ENCODE assay signal across 9 mouse cellular contexts in the genomic region with DNA sequence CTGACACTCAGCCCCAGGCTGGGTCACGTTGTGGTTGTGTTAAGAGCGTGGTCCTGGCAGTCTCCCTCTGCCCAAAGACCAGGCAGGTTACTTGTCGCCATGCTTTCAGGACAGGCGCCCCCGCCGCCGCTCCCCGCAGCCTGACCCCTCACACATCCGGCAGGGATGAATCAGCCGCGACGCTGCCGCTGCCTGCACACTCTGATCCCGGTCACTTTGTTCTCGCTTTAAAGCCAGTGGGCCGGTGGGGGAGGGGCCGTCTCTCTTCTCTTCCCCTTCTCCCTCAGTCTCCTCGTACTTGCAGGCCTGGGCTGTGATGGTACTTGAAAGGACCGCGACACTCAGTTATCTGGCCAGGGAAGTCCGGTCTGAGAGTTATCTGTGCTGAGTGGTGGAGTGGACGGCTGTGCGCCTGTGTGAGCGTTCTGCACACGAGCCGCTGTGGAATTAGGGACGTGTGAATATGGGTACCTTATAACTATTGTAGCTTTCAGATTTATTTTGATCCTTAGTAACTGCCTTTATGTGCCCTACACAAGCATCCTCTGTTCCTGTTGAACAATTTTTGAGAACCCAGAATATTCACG.
DNase-seq lines count a peak whose midpoint lies in the region; ATAC-seq and TF ChIP-seq lines count a peak whose summit lies in the region.
"Had no signal": no experiment of that assay in that cellular context is flagged by ENCODE, and none has a peak within 500 bp of the region (broad histone marks: within the 10 kb centered on the region; RNA-seq: fewer than 3 reads in every experiment).

No protein-coding gene starts in this region.

- no peak for TF ChIP-seq CTCF in forebrain, postnatal 0 days (IDR thresholded peaks at IDR 0.05; ENCODE audit: low read depth)

- intact Hi-C loops in left cerebral cortex, postnatal 36 days (cut with DNase I), result no loop called here

- peak overlapping the region; percentile 67 for H3K4me3 ChIP-seq in megakaryocyte, embryonic 14.5 days (replicated peaks)
- H3K4me3 ChIP-seq in forebrain, postnatal 0 days (ENCODE audit: low read depth, low read length), result no peak overlapping the region

- peaks cover 36% of the 10 kb centered on the region for H3K9me3 ChIP-seq in megakaryocyte, embryonic 14.5 days
- H3K9me3 ChIP-seq in forebrain, postnatal 0 days (ENCODE audit: low read length), result peaks cover 4% of the 10 kb centered on the region; the same call in 1 of the 2 replicates

- ATAC-seq in megakaryocyte, adult 5-6 weeks (ENCODE audit: poor library complexity, severe bottlenecking), result no peak
- no peak for ATAC-seq in forebrain, postnatal 0 days

- no peak overlapping the region for H3K27ac ChIP-seq in forebrain, postnatal 0 days (ENCODE audit: low read depth, low read length)
- H3K27ac ChIP-seq: macrophage had no signal

- peak; percentile 45 for DNase-seq in cerebellum, adult 9-11 months
- no peak for DNase-seq in forebrain, postnatal 0 days
- peak; percentile 47 for DNase-seq in lung, postnatal 10 days
- peak; percentile 14 for DNase-seq in testis, postnatal 14 days (ENCODE audit: low spot score)
- no peak for DNase-seq in left cerebral cortex, postnatal 36 days (ENCODE audit: low spot score in 2 of 2)
- DNase-seq in right cerebral cortex, postnatal 36 days (ENCODE audit: low spot score in 2 of 2), result no peak

- H3K4me1 ChIP-seq in megakaryocyte, embryonic 14.5 days, result peaks cover 25% of the 10 kb centered on the region
- H3K4me1 ChIP-seq in forebrain, postnatal 0 days (ENCODE audit: insufficient read depth), result peaks cover 3% of the 10 kb centered on the region; the same call in 1 of the 2 replicates

- H3K36me3 ChIP-seq in megakaryocyte, embryonic 14.5 days (replicated peaks; ENCODE audit: low read length), result no peaks in the 10 kb centered on the region
- no peaks in the 10 kb centered on the region for H3K36me3 ChIP-seq in forebrain, postnatal 0 days (ENCODE audit: insufficient read depth)

- H3K9ac ChIP-seq in forebrain, postnatal 0 days, result no peak overlapping the region

- WGBS in forebrain, postnatal 0 days, result 11% methylated on average over 28 of the region's 28 CpGs

- H3K27me3 ChIP-seq in megakaryocyte, embryonic 14.5 days (replicated peaks), result peaks cover 75% of the 10 kb centered on the region
- H3K27me3 ChIP-seq in forebrain, postnatal 0 days (ENCODE audit: insufficient read depth, low read length), result peaks cover 30% of the 10 kb centered on the region

- peak overlapping the region; percentile 24; the same call in 1 of the 2 replicates for H3K4me2 ChIP-seq in forebrain, postnatal 0 days (ENCODE audit: low read depth)

Comparison
In these comparisons a context has a peak if more than half of its experiments do, and no peak if none do; other contexts are left out.
1. DNase-seq: peak in cerebellum, adult 9-11 months (single experiment), lung, postnatal 10 days (single experiment) and testis, postnatal 14 days (single experiment); none in forebrain, postnatal 0 days (single experiment), left cerebral cortex, postnatal 36 days (0 of 2) and right cerebral cortex, postnatal 36 days (0 of 2).